Mouse (Mus musculus) fibroblast of lung, adult 2 months (primary cell): Measurements from ENCODE around the gene Ntmt1.

ENCODE experiments used
- DNase-seq: peaks from one replicate; pipeline ENCODE4 v3.0.0-alpha.2; 2011; ENCODE audit warnings: low read depth

Gene Ntmt1

DNA sequence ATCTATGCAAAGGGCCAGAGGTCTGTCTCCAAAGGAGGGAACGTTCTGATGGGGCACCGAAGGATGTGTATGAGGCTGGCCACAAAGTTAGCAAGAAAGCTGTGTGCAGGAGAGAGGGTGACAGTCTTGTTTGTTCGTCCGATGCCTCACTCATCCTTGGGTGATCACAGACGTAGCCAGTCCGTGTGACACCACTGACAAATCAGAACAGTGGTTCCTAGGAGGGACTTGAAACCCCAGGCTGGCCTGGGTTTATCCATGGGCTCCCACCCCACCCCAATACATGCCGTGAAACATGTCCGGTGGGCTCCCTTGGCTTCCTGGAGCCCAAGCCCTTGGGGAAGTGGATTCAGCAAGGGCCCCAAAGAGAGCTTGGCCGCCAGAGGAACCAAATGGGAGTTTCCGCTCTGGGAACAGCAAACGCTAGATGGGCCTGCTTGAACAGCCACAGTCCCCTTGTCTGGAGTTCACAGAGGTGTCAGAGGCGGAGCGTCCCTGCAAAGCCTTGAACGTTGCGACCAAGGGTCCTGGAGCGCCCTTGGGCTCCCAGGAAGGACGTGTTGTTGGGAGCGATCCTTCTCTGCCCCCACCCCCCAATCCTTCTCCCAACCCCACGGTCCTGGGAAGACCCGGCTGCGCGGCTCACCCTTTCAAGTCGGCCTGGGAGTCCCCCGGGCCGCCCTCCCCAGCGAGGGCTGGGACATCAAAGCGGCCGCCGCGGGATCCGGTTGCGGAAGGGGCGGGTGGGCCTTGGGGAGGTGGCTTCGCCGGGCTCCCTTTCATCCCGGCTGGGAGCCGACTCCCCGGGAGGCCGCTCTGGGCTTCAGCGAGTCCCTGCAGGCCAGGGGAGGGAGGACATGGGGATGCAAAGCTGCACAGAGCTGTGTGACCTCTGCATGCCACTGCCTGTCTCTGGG, 23.3 kb upstream of the Ntmt1 start:
- DNase-seq, result no peak

DNA sequence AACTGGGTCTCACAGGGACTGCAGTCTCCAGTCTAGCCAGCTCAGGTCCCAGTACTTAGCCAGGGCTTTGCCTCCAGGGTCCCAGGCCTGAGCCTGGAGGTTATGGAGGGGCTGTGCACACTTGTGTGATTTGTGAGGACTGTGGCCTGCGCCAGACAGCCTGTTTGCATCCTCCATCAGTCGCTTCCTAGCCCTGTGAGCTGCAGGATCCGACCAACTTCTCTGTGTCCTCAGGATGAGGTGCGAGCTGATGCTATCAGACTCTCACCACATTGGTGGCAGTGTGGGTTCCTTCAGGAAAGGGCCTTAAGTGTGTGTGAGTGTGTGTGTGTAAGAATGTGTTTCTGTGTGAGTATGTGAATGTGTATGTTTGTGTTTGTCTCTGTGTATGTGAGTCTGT, 20.2 kb upstream of the Ntmt1 start:
- no peak for DNase-seq

DNA sequence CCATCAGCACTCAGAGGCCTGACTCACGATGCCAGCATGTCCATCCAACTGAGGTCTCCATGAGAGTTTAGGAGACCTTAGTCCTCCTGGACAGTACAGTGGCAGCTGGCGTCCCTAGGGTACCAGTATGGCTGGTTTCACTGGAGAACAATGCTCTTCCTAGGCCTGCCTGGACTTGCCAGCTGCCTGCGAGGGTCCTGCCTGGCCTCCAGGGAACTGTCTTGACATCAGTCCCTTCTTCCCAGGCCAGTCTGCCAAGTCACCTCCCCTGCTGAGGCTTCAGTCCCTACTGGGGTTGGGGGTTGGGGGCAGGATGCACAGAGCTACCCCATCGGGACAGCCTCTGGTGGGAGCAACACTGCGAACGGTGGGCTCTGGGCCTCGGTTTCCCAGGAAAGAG, 15.6 kb upstream of the Ntmt1 start:
- DNase-seq, result no peak

- DNase-seq, result peak; percentile 78
Measured at GRCm38 (mm10) chr2:30794179-30795108, 13.2 kb upstream of the Ntmt1 start.

DNA sequence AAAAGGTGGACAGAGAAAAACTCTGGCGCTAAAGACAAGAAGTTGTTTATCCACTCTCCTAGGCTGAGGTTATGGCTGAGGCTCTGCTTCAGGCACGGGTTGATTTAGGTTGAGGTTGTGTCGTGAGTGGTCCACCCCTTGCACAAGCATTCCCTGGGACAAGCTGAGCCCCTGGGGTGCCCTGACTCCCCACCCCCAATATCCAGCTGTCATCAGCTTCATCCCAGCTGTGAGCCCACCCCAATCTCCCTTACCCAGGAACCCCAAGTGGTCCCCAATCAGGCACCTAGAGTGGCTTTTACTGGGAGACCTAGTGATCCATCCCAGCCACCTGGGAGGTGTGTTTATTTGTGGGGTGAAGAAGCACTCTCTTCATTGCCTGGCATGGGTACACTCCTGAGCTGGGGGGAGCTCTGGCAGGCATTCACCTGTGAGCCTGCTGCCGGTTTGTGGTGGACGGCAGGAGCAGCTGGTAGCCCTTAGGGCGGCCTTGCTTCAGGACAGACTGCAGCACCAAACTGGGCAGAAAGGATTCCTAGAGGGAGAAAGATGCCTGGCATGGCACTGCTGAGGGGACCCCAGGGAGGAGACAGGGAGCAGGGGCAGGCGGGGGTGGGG, 12.2 kb upstream of the Ntmt1 start:
- DNase-seq, result no peak

DNA sequence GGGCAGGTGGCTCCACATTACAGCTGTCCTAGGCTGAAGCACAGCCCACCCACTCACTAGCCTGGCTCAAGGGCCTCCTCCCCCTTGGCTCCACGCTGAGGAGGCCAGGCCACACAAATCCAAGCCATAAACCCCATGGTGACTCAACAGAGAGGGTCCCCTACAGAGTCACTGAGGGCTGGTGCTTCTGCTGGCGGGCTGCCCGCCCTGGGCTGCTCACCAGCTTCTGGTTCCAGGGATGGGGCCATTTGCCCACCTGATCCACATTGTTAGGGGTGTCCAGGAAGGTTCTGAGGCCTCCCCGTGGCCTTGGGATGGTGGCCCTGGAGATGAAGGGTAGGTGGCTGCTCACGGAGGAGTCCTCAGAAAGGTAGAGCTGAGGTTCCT, 11.7 kb upstream of the Ntmt1 start:
- DNase-seq, result no peak

DNA sequence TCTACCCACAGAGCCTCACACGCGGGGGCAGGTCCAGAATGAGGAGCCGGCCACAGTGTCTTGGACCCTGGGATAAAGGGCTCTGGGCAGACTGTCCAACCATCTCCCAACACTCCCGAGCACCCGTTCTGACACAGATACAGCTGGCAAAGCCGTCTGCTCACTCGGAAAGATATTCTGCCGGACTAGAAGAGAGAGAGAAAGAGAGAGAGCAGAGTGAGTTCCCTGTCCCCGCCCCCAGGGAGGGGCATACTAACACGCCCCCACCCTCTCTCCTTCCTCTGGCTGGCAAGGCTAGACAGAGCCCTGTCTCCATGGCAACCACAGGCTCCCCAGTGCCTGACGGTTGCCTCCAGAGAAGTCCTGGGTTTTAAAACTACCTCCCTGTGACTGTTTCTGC, 11.2 kb upstream of the Ntmt1 start:
- peak; percentile 65 for DNase-seq

DNA sequence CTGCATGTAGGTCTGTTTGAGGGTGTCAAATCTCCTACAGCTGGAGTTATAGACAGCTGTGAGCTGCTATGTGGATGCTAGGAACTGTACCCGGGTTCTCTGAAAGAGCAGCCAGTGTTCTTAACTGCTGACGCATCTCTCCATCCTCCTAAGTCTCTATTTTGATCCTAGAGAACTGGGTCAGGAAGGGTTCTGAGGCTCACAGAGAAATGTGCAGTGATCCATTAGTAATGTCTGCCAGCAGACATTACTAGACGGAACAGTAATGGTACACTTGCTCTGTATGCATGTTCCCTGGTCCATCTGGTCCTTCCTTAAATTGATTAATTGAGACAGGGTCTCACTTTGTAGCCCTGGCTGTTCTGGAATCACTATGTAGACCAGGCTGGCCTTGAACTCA, 8.2 kb upstream of the Ntmt1 start:
- no peak for DNase-seq

DNA sequence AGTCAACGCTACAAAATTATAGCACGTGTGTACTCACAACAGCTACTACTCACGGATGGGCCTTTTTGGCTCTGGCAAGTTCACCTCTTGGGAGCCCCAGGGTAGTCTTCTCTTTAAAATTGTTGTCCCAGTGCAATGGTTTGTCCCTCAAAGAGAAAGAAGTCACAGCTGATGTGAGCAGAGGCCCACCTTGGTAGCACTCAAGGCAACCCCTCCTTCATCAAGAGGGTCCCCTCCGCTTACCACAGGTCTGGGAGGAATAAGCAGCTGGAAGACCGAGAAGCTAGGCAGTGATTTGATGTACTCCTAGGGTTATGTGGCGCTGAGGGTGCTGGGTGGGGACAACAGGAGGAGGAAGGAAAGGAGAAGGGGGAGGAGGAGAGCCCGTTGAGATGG, 7.0 kb upstream of the Ntmt1 start:
- DNase-seq, result no peak

DNA sequence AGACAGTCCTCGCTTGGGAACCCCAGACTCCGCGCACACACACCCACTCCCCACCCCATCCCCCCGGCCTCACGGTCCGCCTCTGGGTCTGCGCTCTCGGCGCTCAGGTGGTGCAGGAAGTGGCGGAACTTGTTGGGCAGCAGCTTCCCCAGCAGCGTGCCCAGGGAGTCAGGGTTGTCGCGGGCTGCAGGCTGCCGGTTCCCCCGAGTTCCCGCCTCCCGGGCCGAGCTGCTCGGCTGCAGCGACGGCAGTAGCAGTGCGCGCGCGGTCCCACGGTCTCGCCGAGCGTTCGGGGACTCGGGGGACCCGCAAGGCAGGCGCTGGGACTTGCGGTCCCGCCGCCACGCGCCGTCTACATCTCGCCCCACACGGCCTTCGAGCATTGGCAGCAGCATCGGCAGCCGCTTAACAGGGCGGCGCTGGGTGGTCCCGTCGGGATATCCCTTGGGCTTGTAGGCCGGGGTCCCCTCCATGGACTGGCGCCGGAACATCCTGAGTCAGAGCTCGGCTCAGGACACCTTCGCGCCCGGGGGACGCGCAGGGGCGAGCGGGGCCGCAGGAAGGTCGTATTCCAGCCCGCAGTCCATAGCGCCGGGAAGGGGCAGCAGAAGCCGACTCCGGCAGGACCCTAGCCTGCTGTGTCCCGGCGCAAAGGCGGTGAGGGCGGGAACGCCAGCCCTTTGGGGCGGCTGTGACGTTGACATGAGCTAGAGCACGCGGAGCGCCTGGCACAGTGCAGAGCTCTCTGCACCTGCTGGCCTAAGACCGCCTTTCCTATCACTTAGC, 6.4 kb upstream of the Ntmt1 start:
- no peak for DNase-seq

- DNase-seq, result no peak
Measured at GRCm38 (mm10) chr2:30803604-30804003, 4.0 kb upstream of the Ntmt1 start, which contains the start of gene 1700001O22Rik. 1700001O22Rik (minus strand) TSS chr2:30803661.

DNA sequence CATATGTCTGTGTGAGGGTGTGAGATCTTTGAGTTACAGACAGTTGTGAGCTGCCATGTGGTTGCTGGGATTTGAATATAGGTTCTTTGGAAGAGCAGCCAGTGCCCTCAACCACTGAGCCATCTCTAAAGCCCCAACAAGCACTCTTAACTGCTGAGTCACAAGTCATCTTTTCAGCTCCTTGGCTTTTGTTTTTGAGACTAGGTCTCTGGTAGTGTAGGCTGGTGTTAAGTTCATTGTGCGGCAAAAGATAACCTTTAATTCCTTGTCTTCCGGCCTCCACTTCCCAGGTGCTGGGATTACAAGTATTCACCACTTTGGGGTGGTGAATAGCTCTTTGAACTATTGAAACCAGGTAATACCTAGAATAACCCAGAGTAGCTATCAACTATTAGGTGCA, 1.6 kb upstream of the Ntmt1 start:
- DNase-seq, result no peak

- DNase-seq, result peak; percentile 74
Measured at GRCm38 (mm10) chr2:30807147-30807647, 429 bp upstream of the Ntmt1 start.

DNA sequence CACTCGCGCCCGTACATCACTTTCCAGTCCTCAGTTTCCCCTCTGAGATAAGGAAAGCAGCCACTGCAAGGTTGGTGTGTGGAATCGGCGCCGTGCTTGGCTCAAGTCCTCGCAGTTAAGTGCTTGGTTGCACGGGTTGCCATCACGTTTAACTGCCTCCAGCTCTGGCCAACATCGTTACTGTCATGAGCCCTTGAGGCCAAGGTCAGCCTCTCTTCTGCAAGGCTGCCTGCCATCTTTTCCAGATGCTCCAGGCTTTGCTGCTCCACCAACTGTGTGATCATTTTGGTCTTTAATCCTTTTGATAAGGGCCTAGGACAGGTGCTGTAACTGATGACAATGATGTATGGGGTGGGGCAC, 650 bp downstream of the Ntmt1 start:
- DNase-seq, result no peak

GRCm38 (mm10) chr2:30809503-30809902, 1.9 kb downstream of the Ntmt1 start:
- DNase-seq, result no peak

DNA sequence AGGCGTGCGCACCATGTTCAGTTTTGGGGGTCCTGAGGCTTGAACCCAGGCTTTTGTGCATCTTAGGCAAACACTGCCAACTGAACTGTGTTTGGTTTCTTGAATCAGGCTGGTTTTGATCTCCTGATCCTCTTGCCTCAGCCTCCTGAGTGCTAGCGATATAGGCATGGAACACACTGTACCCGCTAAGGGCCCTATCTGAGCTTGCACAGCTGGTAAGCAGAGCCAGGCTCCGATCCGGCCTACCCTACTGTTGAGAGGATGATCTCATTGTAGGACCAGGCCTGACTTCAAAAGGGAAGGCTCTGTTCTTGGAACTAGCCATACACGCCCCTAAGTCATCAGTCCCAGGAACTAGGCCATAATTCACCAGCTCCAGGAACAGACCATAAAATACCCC, 2.9 kb downstream of the Ntmt1 start:
- no peak for DNase-seq

- DNase-seq, result no peak
Measured at GRCm38 (mm10) chr2:30816383-30816782, 8.8 kb downstream of the Ntmt1 start.

DNA sequence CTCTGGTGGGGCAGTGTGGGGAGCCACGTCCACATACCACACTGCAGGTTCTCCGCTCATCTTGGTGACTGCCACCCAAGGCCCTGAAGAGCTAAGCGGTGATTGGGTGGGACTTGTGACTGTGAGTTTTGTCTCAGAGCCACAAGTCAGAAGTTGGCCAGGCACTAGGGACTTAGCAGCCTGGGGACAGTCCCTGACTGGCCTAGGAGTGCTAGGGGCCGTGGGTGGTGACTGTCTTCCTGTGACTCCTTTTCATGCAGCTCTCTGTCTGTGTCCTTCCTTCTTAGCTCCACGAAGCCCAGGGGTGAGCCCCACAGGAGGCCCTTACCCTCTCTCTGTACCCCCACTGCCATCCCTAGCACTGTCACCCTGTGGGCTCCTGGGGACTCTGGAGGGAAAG, 12.2 kb downstream of the Ntmt1 start:
- DNase-seq, result no peak

DNA sequence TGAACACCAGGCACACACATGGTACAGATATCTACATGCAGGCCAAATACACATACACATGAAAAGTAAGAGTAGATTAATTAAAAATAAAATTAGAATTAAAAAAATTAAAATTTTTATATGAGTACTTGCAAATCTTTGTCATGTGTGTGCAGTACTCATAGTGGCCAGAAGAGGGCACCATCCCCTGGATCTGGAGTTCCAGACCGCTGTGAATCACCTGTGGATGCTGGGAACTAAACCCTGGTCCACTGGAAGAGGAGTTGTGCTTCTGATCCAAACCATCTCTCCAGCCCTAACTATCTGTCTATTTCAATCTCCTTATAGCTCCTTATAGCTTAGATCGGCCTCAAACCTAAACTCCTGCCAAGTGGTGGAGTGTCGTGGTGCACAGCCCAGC, 13.4 kb downstream of the Ntmt1 start:
- DNase-seq, result no peak

DNA sequence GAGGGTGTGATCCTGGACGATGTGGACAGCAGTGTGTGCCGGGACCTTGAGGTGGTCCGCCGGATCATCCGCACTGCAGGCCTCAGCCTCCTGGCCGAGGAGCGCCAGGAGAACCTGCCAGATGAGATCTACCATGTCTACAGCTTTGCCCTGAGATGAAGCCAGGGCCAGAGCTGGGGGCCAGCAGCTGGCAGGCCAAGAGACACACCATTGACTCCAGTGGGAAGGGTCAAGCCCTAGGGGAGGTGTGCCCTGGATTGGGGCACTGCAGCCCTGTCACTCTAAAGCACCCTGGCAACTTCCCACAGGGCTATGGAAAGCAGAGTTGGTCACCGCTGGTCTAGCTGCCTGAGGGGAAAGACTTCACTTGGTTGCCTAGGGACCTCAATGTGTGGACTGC, 14.8 kb downstream of the Ntmt1 start:
- DNase-seq, result no peak

- peak; percentile 73 for DNase-seq
Measured at GRCm38 (mm10) chr2:30823385-30824153, 15.9 kb downstream of the Ntmt1 start.
